Mouse (Mus musculus) midbrain, embryonic 16.5 days (tissue): Measurements from ENCODE around the gene H60c. TPM values are rescaled to one million over a fixed set of nuclear protein-coding genes. Genes with fewer than 3 reads are reported as not detected.
"Not testable (repeated sequence)": the region's sequence is repeated elsewhere in the genome, so short reads cannot be mapped to it uniquely, and the experiment has no call there.

ENCODE experiments used
- ATAC-seq: fragments of 200-750 bp; cut with Nextera tagmentation; 2 replicates; pipeline ENCODE4 v1.8.0; 2017; ENCODE audit warnings: moderate TSS enrichment
- H3K27ac ChIP-seq: fragments of 300-500 bp; sonication (generic); 2 replicates; pipeline ENCODE4 v1.5.1; 2014; ENCODE audit warnings: mild to moderate bottlenecking, low read length, mixed read lengths
- H3K27me3 ChIP-seq: fragments of 300-500 bp; sonication (generic); 2 replicates; pipeline ENCODE4 v1.6.1; 2014; ENCODE audit warnings: low read depth, low read length, mixed read lengths; ENCODE audit not compliant: control insufficient read depth, insufficient read depth
- H3K36me3 ChIP-seq: fragments of 300-500 bp; sonication (generic); 2 replicates; pipeline ENCODE4 v1.6.1; 2014; ENCODE audit warnings: mild to moderate bottlenecking, low read length, moderate library complexity, mixed read lengths; ENCODE audit not compliant: control insufficient read depth, insufficient read depth
- H3K4me1 ChIP-seq: fragments of 300-500 bp; sonication (generic); 2 replicates; pipeline ENCODE4 v1.6.1; 2014; ENCODE audit warnings: mild to moderate bottlenecking, low read length, mixed read lengths; ENCODE audit not compliant: control insufficient read depth, insufficient read depth
- H3K4me2 ChIP-seq: fragments of 300-500 bp; sonication (generic); 2 replicates; pipeline ENCODE4 v1.6.1; 2014; ENCODE audit warnings: mild to moderate bottlenecking, low read length, mixed read lengths
- H3K4me3 ChIP-seq: fragments of 300-500 bp; sonication (generic); 2 replicates; pipeline ENCODE4 v1.5.1; 2014; ENCODE audit warnings: low read depth, mild to moderate bottlenecking, low read length, moderate library complexity, mixed read lengths
- H3K9ac ChIP-seq: fragments of 300-500 bp; sonication (generic); 2 replicates; pipeline ENCODE4 v1.6.1; 2014; ENCODE audit warnings: low read depth, low read length, mixed read lengths
- H3K9me3 ChIP-seq: fragments of 300-500 bp; sonication (generic); replicated peaks from 2 replicates; pipeline ENCODE4 v1.6.1; 2014; ENCODE audit warnings: mild to moderate bottlenecking, low read length, mixed read lengths; ENCODE audit not compliant: control insufficient read depth, poor library complexity, severe bottlenecking
- WGBS: fragments of 180-500 bp; shearing (Covaris S2); extraction: QIAGEN DNeasy Blood & Tissue Kit; methylation state at CpG from one replicate; pipeline ENCODE4 v1.1.7; 2014; 5-methylcytosine and 5-hydroxymethylcytosine counted together
- polyA plus RNA-seq: library from polyadenylated mRNA; unstranded; fragments of >200 nt; fragmentation: Nextera tagmentation; extraction: Ambion mirVana; gene quantifications from 2 replicates; pipeline ENCODE4 v1.2.1, GENCODE M21; 2015

H60c gene
- polyA plus RNA-seq, 1 experiment from 2014 or later, result not detected

DNA sequence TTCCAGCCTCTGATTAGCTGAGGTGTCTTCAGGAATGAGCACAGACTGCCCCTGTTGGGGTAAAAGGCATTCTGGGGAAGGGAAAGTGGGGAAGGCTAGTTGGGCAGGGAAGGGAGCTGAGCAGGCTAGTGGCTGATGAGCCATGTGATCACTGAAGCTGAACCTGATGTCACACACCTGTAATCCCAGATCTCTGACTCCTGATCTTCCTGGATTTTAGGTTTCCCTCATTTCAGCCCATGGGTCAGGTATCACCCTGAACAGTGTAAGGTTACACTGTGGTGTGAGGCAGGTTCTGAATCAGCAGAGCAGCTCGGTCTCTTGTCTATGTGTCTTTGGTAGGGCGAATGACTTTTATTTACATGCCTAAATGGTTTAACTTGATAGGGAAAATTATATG lies 4.8 kb downstream of the H60c start:
- no peaks in the 10 kb centered on the region for H3K9me3 ChIP-seq
- no peak overlapping the region for H3K27ac ChIP-seq
- no peak for ATAC-seq
- H3K4me2 ChIP-seq, result no peak overlapping the region
- H3K4me3 ChIP-seq, result no peak overlapping the region
- no peak overlapping the region for H3K9ac ChIP-seq
- 81% methylated on average over 2 of the region's 2 CpGs for WGBS
- no peaks in the 10 kb centered on the region for H3K27me3 ChIP-seq
- H3K4me1 ChIP-seq, result no peaks in the 10 kb centered on the region
- no peaks in the 10 kb centered on the region for H3K36me3 ChIP-seq

GRCm38 (mm10) chr10:3257391-3257790 lies 10.2 kb downstream of the H60c start:
- Histone ChIP-seq H3K27ac (no peak overlapping the region), H3K4me2 (no peak overlapping the region), H3K27me3 (no peaks in the 10 kb centered on the region), H3K36me3 (no peaks in the 10 kb centered on the region), H3K9me3 (no peaks in the 10 kb centered on the region), H3K4me1 (no peaks in the 10 kb centered on the region), H3K4me3 (no peak overlapping the region), H3K9ac (no peak overlapping the region)
- 92% methylated on average over 3 of the region's 3 CpGs for WGBS
- ATAC-seq, result no peak

DNA sequence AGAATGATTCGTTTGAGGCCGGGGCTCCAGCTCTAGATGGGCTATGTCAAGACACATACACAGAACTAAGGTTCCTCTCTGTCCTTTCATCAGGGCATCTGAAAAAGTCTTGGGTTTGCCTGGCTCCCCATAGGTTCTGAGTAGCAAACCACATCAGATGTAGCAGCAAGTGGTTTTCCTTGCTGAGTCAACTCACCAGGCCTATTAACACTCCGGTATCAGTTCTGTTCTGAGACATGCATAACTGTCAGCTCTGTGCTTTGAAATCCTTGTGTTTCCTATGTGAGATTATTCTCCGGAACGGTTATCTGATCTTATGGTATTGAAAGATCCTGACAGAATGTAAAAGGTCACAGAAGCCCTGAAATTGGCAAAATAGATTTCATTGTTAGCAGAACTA lies 29.1 kb downstream of the H60c start:
- 91% methylated on average over 5 of the region's 5 CpGs for WGBS
- H3K36me3 ChIP-seq, ATAC-seq: not testable (repeated sequence)

GRCm38 (mm10) chr10:3236638-3237270 lies 30.8 kb downstream of the H60c start:
- H3K9me3 ChIP-seq, result 0 out of 2 replicates have a peak, but pooled peaks cover 3% of the 10 kb centered on the region
- no peak overlapping the region for H3K4me3 ChIP-seq
- H3K36me3 ChIP-seq, result no peaks in the 10 kb centered on the region
- no peaks in the 10 kb centered on the region for H3K4me1 ChIP-seq
- H3K27me3 ChIP-seq, result no peaks in the 10 kb centered on the region
- H3K4me2 ChIP-seq, result no peak overlapping the region
- 74% methylated on average over 5 of the region's 5 CpGs for WGBS
- ATAC-seq, result no peak
- H3K9ac ChIP-seq, result no peak overlapping the region
- no peak overlapping the region for H3K27ac ChIP-seq

More for the DNA sequence above, 29.1 kb downstream of the H60c start:
- H3K9ac ChIP-seq, H3K27me3 ChIP-seq, H3K9me3 ChIP-seq, H3K4me2 ChIP-seq, H3K4me1 ChIP-seq, H3K27ac ChIP-seq, H3K4me3 ChIP-seq: not testable (repeated sequence)

- 73% methylated on average over 2 of the region's 2 CpGs for WGBS
- Histone ChIP-seq H3K27ac (no peak overlapping the region), H3K9me3 (no peaks in the 10 kb centered on the region), H3K36me3 (no peaks in the 10 kb centered on the region), H3K27me3 (no peaks in the 10 kb centered on the region), H3K4me1 (no peaks in the 10 kb centered on the region), H3K9ac (no peak overlapping the region), H3K4me3 (no peak overlapping the region), H3K4me2 (no peak overlapping the region)
- no peak for ATAC-seq
Observed at GRCm38 (mm10) chr10:3228447-3229195, 39.0 kb downstream of the H60c start.

Other genes with a start within 250 kb of the H60c start
- 49.1 and 63.8 TPM in 2 replicates for gene Ppp1r14c, start 98.3 kb upstream of the H60c start, polyA plus RNA-seq